Mouse (Mus musculus) liver, embryonic 16.5 days (tissue): ENCODE data around the gene Crbn. TPM values are rescaled to one million over a fixed set of nuclear protein-coding genes. Genes with fewer than 3 reads are reported as not detected.

ENCODE experiments used
- polyA plus RNA-seq: library from polyadenylated mRNA; unstranded; fragments of >200 nt; fragmentation: Nextera tagmentation; extraction: Ambion mirVana; gene quantifications from 2 replicates; pipeline ENCODE4 v1.2.1, GENCODE M21; 2015

The Crbn gene
- polyA plus RNA-seq, 1 experiment from 2014 or later, result 20.0 TPM

Other genes starting within 250 kb of the Crbn start
- gene Il5ra, start 51.0 kb downstream of the Crbn start, polyA plus RNA-seq, result 0.08 and 0.09 TPM in 2 replicates
- gene Trnt1, start 31.0 kb downstream of the Crbn start, polyA plus RNA-seq, result 24.4 and 24.9 TPM in 2 replicates